ENCODE assay signal across 9 mouse cellular contexts in the genomic region with DNA sequence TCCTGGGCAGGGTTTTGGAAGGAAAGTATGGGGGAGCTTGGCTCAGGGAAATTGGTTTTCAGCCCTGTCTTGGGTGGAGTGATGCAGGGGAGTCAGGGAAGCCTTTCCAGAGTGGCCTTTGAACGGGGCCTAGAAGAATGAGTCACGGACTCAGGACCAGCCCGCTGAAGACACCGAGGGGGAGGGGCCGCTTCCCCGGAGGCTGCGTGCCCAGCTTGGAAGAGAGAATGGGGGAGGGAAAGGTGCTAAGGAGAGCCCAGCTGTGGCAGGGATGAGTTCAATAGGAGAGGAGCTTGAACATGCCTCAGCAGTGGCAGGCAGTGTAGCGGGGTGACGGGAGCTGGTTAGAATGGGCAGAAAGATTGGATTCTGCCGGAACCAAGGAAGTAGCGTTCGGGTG.
DNase-seq lines count a peak whose midpoint lies in the region; ATAC-seq and TF ChIP-seq lines count a peak whose summit lies in the region.
"Had no signal": no experiment of that assay in that cellular context is flagged by ENCODE, and none has a peak within 500 bp of the region (broad histone marks: within the 10 kb centered on the region; RNA-seq: fewer than 3 reads in every experiment).

No protein-coding gene starts in this region.

- peak; percentile 12; the same call in 1 of the 2 replicates for ATAC-seq in forebrain, embryonic 11.5 days (replicated peaks; ENCODE audit: low FRiP score)
- no peak for ATAC-seq in forebrain, postnatal 0 days
- no peak for ATAC-seq in liver, embryonic 13.5 days (ENCODE audit: low read depth)

- H3K4me1 ChIP-seq in forebrain, embryonic 11.5 days (replicated peaks; ENCODE audit: control insufficient read depth, insufficient read depth, low read length): no peaks in the 10 kb centered on the region
- H3K4me1 ChIP-seq in forebrain, postnatal 0 days (ENCODE audit: insufficient read depth): no peaks in the 10 kb centered on the region
- 0 out of 2 replicates have a peak, but pooled peaks cover 5% of the 10 kb centered on the region for H3K4me1 ChIP-seq in liver, embryonic 13.5 days (replicated peaks)
- peaks cover 12% of the 10 kb centered on the region for H3K4me1 ChIP-seq in limb, embryonic 10.5 days

- H3K4me3 ChIP-seq in forebrain, embryonic 11.5 days (ENCODE audit: low read depth, low read length): no peak overlapping the region
- H3K4me3 ChIP-seq in forebrain, postnatal 0 days (ENCODE audit: low read depth, low read length): no peak overlapping the region
- H3K4me3 ChIP-seq in liver, embryonic 13.5 days (replicated peaks): no peak overlapping the region
- H3K4me3 ChIP-seq in limb, embryonic 10.5 days: peak overlapping the region; percentile 33

- no peak overlapping the region for H3K9ac ChIP-seq in forebrain, embryonic 11.5 days (ENCODE audit: low read length)
- no peak overlapping the region for H3K9ac ChIP-seq in forebrain, postnatal 0 days
- 0 out of 2 replicates have a peak overlapping the region, but pooled peaks have one; percentile 22 for H3K9ac ChIP-seq in liver, embryonic 13.5 days

- TF ChIP-seq CTCF in forebrain, postnatal 0 days (IDR thresholded peaks at IDR 0.05; ENCODE audit: low read depth): no peak

- no peak overlapping the region for H3K4me2 ChIP-seq in forebrain, embryonic 11.5 days (ENCODE audit: low read depth, low read length, severe bottlenecking)
- H3K4me2 ChIP-seq in forebrain, postnatal 0 days (ENCODE audit: low read depth): no peak overlapping the region
- no peak overlapping the region for H3K4me2 ChIP-seq in liver, embryonic 13.5 days

- H3K9me3 ChIP-seq in forebrain, embryonic 11.5 days (ENCODE audit: control insufficient read depth, low read length): no peaks in the 10 kb centered on the region
- no peaks in the 10 kb centered on the region for H3K9me3 ChIP-seq in forebrain, postnatal 0 days (ENCODE audit: low read length)
- H3K9me3 ChIP-seq in liver, embryonic 13.5 days (replicated peaks): no peaks in the 10 kb centered on the region
- no peaks in the 10 kb centered on the region for H3K9me3 ChIP-seq in limb, embryonic 10.5 days (replicated peaks)

- H3K27me3 ChIP-seq in forebrain, embryonic 11.5 days (ENCODE audit: control insufficient read depth, insufficient read depth, low read length): no peaks in the 10 kb centered on the region
- no peaks in the 10 kb centered on the region for H3K27me3 ChIP-seq in forebrain, postnatal 0 days (ENCODE audit: insufficient read depth, low read length)
- peaks cover 7% of the 10 kb centered on the region for H3K27me3 ChIP-seq in liver, embryonic 13.5 days
- H3K27me3 ChIP-seq in limb, embryonic 10.5 days (ENCODE audit: low read depth, poor library complexity, severe bottlenecking): no peaks in the 10 kb centered on the region

- H3K27ac ChIP-seq in forebrain, embryonic 11.5 days (ENCODE audit: low read depth, low read length): no peak overlapping the region
- H3K27ac ChIP-seq in forebrain, postnatal 0 days (ENCODE audit: low read depth, low read length): no peak overlapping the region
- H3K27ac ChIP-seq in liver, embryonic 13.5 days: no peak overlapping the region
- peak overlapping the region; percentile 32; the same call in 1 of the 2 replicates for H3K27ac ChIP-seq in limb, embryonic 10.5 days

- 27% methylated on average over 12 of the region's 12 CpGs for WGBS in forebrain, embryonic 11.5 days
- 29% methylated on average over 12 of the region's 12 CpGs for WGBS in forebrain, postnatal 0 days
- 38% methylated on average over 12 of the region's 12 CpGs for WGBS in liver, embryonic 13.5 days (ENCODE audit: insufficient replicate concordance)
- 22% methylated on average over 12 of the region's 12 CpGs for WGBS in limb, embryonic 10.5 days

- intact Hi-C loops in left cerebral cortex, postnatal 36 days (cut with DNase I): no loop called here

- H3K36me3 ChIP-seq in forebrain, embryonic 11.5 days (ENCODE audit: control insufficient read depth, insufficient read depth, low read length): no peaks in the 10 kb centered on the region
- H3K36me3 ChIP-seq in forebrain, postnatal 0 days (ENCODE audit: insufficient read depth): no peaks in the 10 kb centered on the region
- H3K36me3 ChIP-seq in liver, embryonic 13.5 days: no peaks in the 10 kb centered on the region
- H3K36me3 ChIP-seq in limb, embryonic 10.5 days: no peaks in the 10 kb centered on the region

- no peak for DNase-seq in forebrain, embryonic 11.5 days (ENCODE audit: low spot score)
- no peak for DNase-seq in forebrain, postnatal 0 days
- no peak for DNase-seq in liver, embryonic 13.5 days
- no peak for DNase-seq in liver
- peak; percentile 61 for DNase-seq in adrenal gland, postnatal 25 days
- DNase-seq in limb, embryonic 10.5 days (ENCODE audit: low spot score): no peak
- no peak for DNase-seq in left cerebral cortex, postnatal 36 days (ENCODE audit: low spot score in 2 of 2)
- no peak for DNase-seq in gastrocnemius, postnatal 10 days
- DNase-seq: thymus, postnatal 25 days had no signal
